Mouse (Mus musculus) forebrain, embryonic 11.5 days (tissue): ENCODE measurements around the gene Dnal4. TPM values are rescaled to one million over a fixed set of nuclear protein-coding genes. Genes with fewer than 3 reads are reported as not detected.
A peak's percentile ranks its signal among the peaks of the same experiment; 100 is the strongest.

Experiments
- ATAC-seq: fragments of 200-750 bp; cut with Nextera tagmentation; replicated peaks from 2 replicates; pipeline ENCODE4 v1.8.0; 2017; ENCODE audit warnings: moderate TSS enrichment; ENCODE audit not compliant: low FRiP score
- DNase-seq: peaks from one replicate; pipeline ENCODE4 v3.0.0-alpha.2; 2017; ENCODE audit warnings: low spot score
- H3K27ac ChIP-seq: fragments of 300-500 bp; sonication (generic); 2 replicates; pipeline ENCODE4 v1.5.1; 2014; ENCODE audit warnings: low read depth, low read length
- H3K27me3 ChIP-seq: fragments of 300-500 bp; sonication (generic); 2 replicates; pipeline ENCODE4 v1.6.1; 2014; ENCODE audit warnings: mild to moderate bottlenecking, low read length, mixed read lengths; ENCODE audit not compliant: control insufficient read depth, insufficient read depth
- H3K36me3 ChIP-seq: fragments of 300-500 bp; sonication (generic); 2 replicates; pipeline ENCODE4 v1.6.1; 2014; ENCODE audit warnings: mild to moderate bottlenecking, low read length, moderate library complexity, mixed read lengths; ENCODE audit not compliant: control insufficient read depth, insufficient read depth
- H3K4me1 ChIP-seq: fragments of 300-500 bp; sonication (generic); replicated peaks from 2 replicates; pipeline ENCODE4 v1.6.1; 2014; ENCODE audit warnings: low read length, mixed read lengths; ENCODE audit not compliant: control insufficient read depth, insufficient read depth
- H3K4me2 ChIP-seq: fragments of 300-500 bp; sonication (generic); 2 replicates; pipeline ENCODE4 v1.6.1; 2014; ENCODE audit warnings: low read depth, mild to moderate bottlenecking, low read length, moderate library complexity, mixed read lengths; ENCODE audit not compliant: severe bottlenecking
- H3K4me3 ChIP-seq: fragments of 300-500 bp; sonication (generic); 2 replicates; pipeline ENCODE4 v1.5.1; 2014; ENCODE audit warnings: low read depth, low read length
- H3K9ac ChIP-seq: fragments of 300-500 bp; sonication (generic); 2 replicates; pipeline ENCODE4 v1.6.1; 2014; ENCODE audit warnings: low read length
- H3K9me3 ChIP-seq: fragments of 300-500 bp; sonication (generic); 2 replicates; pipeline ENCODE4 v1.6.1; 2016; ENCODE audit warnings: low read length, mixed read lengths; ENCODE audit not compliant: control insufficient read depth
- WGBS: fragments of 180-500 bp; shearing (Covaris S2); extraction: QIAGEN DNeasy Blood & Tissue Kit; methylation state at CpG from one replicate; pipeline ENCODE4 v1.1.7; 2014; 5-methylcytosine and 5-hydroxymethylcytosine counted together
- polyA plus RNA-seq: library from polyadenylated mRNA; unstranded; fragments of >200 nt; fragmentation: Nextera tagmentation; extraction: Ambion mirVana; gene quantifications from 2 replicates; pipeline ENCODE4 v1.2.1, GENCODE M21; 2014

Gene Dnal4
- polyA plus RNA-seq, 1 experiment from 2014 or later: 63.9 TPM

- Histone ChIP-seq H3K27me3 (no peaks in the 10 kb centered on the region), H3K4me2 (no peak overlapping the region), H3K4me1 (0 out of 2 replicates have a peak, but pooled peaks cover 2% of the 10 kb centered on the region), H3K4me3 (no peak overlapping the region), H3K9me3 (no peaks in the 10 kb centered on the region), H3K27ac (no peak overlapping the region), H3K9ac (no peak overlapping the region), H3K36me3 (no peaks in the 10 kb centered on the region)
- no peak for DNase-seq
- 91% methylated on average over 12 of the region's 12 CpGs for WGBS
- no peak for ATAC-seq
These were observed 18.6 kb upstream of the Dnal4 start for GRCm38 (mm10) chr15:79796256-79796655.

- Histone ChIP-seq H3K9ac (no peak overlapping the region; the same call in 1 of the 2 replicates), H3K36me3 (no peaks in the 10 kb centered on the region), H3K27ac (no peak overlapping the region), H3K4me1 (0 out of 2 replicates have a peak, but pooled peaks cover 2% of the 10 kb centered on the region), H3K9me3 (no peaks in the 10 kb centered on the region), H3K4me2 (no peak overlapping the region), H3K4me3 (no peak overlapping the region), H3K27me3 (no peaks in the 10 kb centered on the region)
- no peak for ATAC-seq
- no peak for DNase-seq
- 39% methylated on average over 20 of the region's 20 CpGs for WGBS
These were observed 16.5 kb upstream of the Dnal4 start for GRCm38 (mm10) chr15:79794173-79794572.

GRCm38 (mm10) chr15:79793076-79793475, 15.4 kb upstream of the Dnal4 start:
- no peak for ATAC-seq
- 93% methylated on average over 9 of the region's 9 CpGs for WGBS
- H3K27me3 ChIP-seq: no peaks in the 10 kb centered on the region
- no peak overlapping the region for H3K9ac ChIP-seq
- H3K4me3 ChIP-seq: no peak overlapping the region
- H3K9me3 ChIP-seq: no peaks in the 10 kb centered on the region
- H3K27ac ChIP-seq: no peak overlapping the region
- H3K4me1 ChIP-seq: 0 out of 2 replicates have a peak, but pooled peaks cover 2% of the 10 kb centered on the region
- DNase-seq: no peak
- no peak overlapping the region for H3K4me2 ChIP-seq
- no peaks in the 10 kb centered on the region for H3K36me3 ChIP-seq

- Histone ChIP-seq H3K27me3 (no peaks in the 10 kb centered on the region), H3K9ac (no peak overlapping the region), H3K27ac (no peak overlapping the region), H3K4me3 (no peak overlapping the region), H3K36me3 (no peaks in the 10 kb centered on the region), H3K4me2 (peak overlapping the region; percentile 18; the same call in 1 of the 2 replicates), H3K4me1 (0 out of 2 replicates have a peak, but pooled peaks cover 2% of the 10 kb centered on the region), H3K9me3 (no peaks in the 10 kb centered on the region)
- no peak for ATAC-seq
- WGBS: 12% methylated on average over 19 of the region's 19 CpGs
- peak; percentile 62 for DNase-seq
These were observed 14.8 kb upstream of the Dnal4 start for GRCm38 (mm10) chr15:79792455-79792854.

DNA sequence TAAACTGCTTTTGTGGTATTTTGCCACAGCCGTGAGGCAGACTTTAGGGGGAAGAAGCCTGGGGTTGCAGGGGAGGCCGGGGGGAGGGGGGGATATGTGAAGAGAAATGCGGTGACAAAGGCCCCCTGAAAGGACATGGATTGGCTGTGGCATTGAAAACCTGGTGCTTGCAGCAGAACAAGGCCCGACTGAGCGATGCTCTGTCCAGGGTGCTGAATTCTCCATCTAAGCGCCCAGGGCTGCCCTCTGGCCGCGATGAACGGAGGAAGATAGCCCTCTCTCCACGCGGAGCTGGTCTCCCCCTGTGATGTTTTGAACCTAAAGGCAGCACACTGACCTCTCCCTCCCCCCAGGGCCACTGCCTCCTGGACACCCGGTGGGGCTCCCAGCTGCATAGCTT, 13.9 kb upstream of the Dnal4 start:
- Histone ChIP-seq H3K27ac (no peak overlapping the region), H3K4me3 (no peak overlapping the region), H3K27me3 (no peaks in the 10 kb centered on the region), H3K4me1 (0 out of 2 replicates have a peak, but pooled peaks cover 2% of the 10 kb centered on the region), H3K4me2 (no peak overlapping the region), H3K36me3 (no peaks in the 10 kb centered on the region), H3K9me3 (no peaks in the 10 kb centered on the region), H3K9ac (no peak overlapping the region)
- WGBS: 3% methylated on average over 12 of the region's 12 CpGs
- DNase-seq: peak; percentile 83
- no peak for ATAC-seq

DNA sequence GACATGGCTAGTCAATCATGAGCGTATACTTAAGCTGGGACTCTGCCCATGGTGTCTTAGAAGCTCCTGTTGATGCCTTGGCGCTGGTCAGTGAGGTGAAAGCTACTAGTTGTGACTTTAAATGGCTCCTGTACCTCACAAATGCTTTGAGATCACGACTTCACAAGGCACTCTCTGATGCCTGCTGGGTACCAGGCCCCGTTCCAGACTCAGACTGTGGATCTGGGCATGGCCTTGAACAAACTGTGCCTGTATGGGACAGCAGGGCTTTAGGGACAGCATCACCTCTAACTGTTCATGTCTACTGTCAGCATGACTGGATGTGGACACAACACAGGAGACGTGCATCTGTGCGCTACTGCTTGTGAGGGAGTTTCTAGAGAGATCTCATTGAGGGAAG, 13.3 kb upstream of the Dnal4 start:
- Histone ChIP-seq H3K4me2 (no peak overlapping the region), H3K4me3 (no peak overlapping the region), H3K27me3 (no peaks in the 10 kb centered on the region), H3K9me3 (no peaks in the 10 kb centered on the region), H3K9ac (no peak overlapping the region), H3K36me3 (no peaks in the 10 kb centered on the region), H3K4me1 (0 out of 2 replicates have a peak, but pooled peaks cover 2% of the 10 kb centered on the region), H3K27ac (no peak overlapping the region)
- WGBS: 84% methylated on average over 6 of the region's 6 CpGs
- DNase-seq (no peak), ATAC-seq (no peak)

GRCm38 (mm10) chr15:79790111-79790510, 12.5 kb upstream of the Dnal4 start:
- H3K27me3 ChIP-seq: no peaks in the 10 kb centered on the region

DNA sequence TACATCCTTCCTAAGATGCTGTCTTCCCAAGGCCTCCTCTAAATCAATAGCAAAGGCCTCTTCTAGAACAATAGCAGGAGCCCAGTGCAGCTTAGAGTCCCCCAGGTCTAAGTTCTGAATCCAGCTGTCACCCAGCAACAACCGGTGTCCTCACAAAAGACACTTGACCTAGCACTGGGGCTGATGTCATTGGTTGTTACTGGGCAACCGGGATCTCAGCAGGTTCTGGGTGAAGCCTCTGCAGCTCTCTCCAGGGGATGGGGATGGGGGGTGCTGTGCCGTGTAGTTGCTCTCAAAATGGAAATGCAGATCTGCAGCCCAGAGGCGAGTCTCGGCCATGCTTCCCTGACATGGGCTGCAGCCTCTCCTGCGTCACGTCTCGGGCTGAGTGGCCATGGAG, 10.2 kb upstream of the Dnal4 start:
- Histone ChIP-seq H3K4me1 (no peaks in the 10 kb centered on the region), H3K27me3 (no peaks in the 10 kb centered on the region), H3K36me3 (no peaks in the 10 kb centered on the region), H3K4me3 (no peak overlapping the region), H3K9me3 (no peaks in the 10 kb centered on the region), H3K27ac (no peak overlapping the region), H3K4me2 (no peak overlapping the region), H3K9ac (no peak overlapping the region)
- 41% methylated on average over 8 of the region's 8 CpGs for WGBS
- no peak for ATAC-seq
- no peak for DNase-seq

More at GRCm38 (mm10) chr15:79790111-79790510, 12.5 kb upstream of the Dnal4 start:
- Histone ChIP-seq H3K36me3 (no peaks in the 10 kb centered on the region), H3K4me3 (no peak overlapping the region), H3K4me1 (0 out of 2 replicates have a peak, but pooled peaks cover 2% of the 10 kb centered on the region), H3K9ac (no peak overlapping the region), H3K9me3 (no peaks in the 10 kb centered on the region), H3K4me2 (no peak overlapping the region), H3K27ac (no peak overlapping the region)
- WGBS: 59% methylated on average over 8 of the region's 8 CpGs
- ATAC-seq: no peak
- DNase-seq: no peak

GRCm38 (mm10) chr15:79785056-79785455, 7.4 kb upstream of the Dnal4 start:
- H3K9ac ChIP-seq: no peak overlapping the region
- ATAC-seq (no peak), DNase-seq (no peak)
- H3K36me3 ChIP-seq: no peaks in the 10 kb centered on the region
- no peaks in the 10 kb centered on the region for H3K9me3 ChIP-seq
- no peaks in the 10 kb centered on the region for H3K4me1 ChIP-seq
- no peak overlapping the region for H3K4me3 ChIP-seq
- H3K27ac ChIP-seq: no peak overlapping the region
- WGBS: 80% methylated on average over 1 of the region's 1 CpGs
- no peaks in the 10 kb centered on the region for H3K27me3 ChIP-seq
- H3K4me2 ChIP-seq: no peak overlapping the region
